ENCODE assay signal across 13 mouse cellular contexts in the genomic region with DNA sequence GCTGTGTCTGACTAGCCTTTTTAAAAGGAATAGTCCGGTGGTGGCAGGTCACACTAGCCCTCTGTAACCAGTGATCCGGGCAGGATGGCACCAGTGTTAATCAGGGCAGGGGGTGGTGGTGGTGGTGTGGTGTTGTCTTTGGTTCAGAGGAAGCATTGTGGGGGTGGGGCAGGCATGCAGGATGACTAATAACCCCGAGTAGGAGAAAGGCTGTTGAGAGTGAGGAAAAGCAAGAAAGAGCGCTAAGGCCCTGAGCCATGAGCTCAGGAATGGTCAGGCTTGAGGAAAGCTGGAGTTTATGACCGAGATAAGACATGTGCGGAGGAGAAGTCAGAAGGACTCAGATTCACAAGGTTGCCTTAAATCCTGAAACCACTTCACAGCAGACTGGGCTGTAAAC.
DNase-seq lines count a peak whose midpoint lies in the region; ATAC-seq and TF ChIP-seq lines count a peak whose summit lies in the region.
"Had no signal": no experiment of that assay in that cellular context is flagged by ENCODE, and none has a peak within 500 bp of the region (broad histone marks: within the 10 kb centered on the region; RNA-seq: fewer than 3 reads in every experiment).

No protein-coding gene starts in this region.

- no peaks in the 10 kb centered on the region for H3K9me3 ChIP-seq in kidney, embryonic 16.5 days (ENCODE audit: low read length)
- no peaks in the 10 kb centered on the region for H3K9me3 ChIP-seq in stomach, embryonic 16.5 days (replicated peaks; ENCODE audit: control insufficient read depth, low read length)
- H3K9me3 ChIP-seq in forebrain, embryonic 16.5 days (ENCODE audit: control insufficient read depth, low read length), result no peaks in the 10 kb centered on the region
- H3K9me3 ChIP-seq: midbrain, embryonic 12.5 days had no signal

- H3K9ac ChIP-seq in kidney, embryonic 16.5 days (replicated peaks; ENCODE audit: low read length), result peak overlapping the region; percentile 8; the same call in 1 of the 2 replicates
- peak overlapping the region; percentile 36; the same call in 1 of the 2 replicates for H3K9ac ChIP-seq in stomach, embryonic 16.5 days (ENCODE audit: low read length)
- no peak overlapping the region for H3K9ac ChIP-seq in forebrain, embryonic 16.5 days (replicated peaks; ENCODE audit: low read depth, low read length)
- H3K9ac ChIP-seq: midbrain, embryonic 12.5 days had no signal

- intact Hi-C loops in gastrocnemius, adult 2 months (cut with DNase I), result loop anchor here (5.0 kb wide), 1 partner anchor 71 kb away; no protein-coding TSS in a partner anchor

- H3K4me3 ChIP-seq in gastrocnemius, adult 2 months, result no peak overlapping the region
- H3K4me3 ChIP-seq in kidney, embryonic 16.5 days (ENCODE audit: low read length), result no peak overlapping the region
- no peak overlapping the region for H3K4me3 ChIP-seq in stomach, embryonic 16.5 days (replicated peaks; ENCODE audit: low read length)
- H3K4me3 ChIP-seq in forebrain, embryonic 16.5 days (replicated peaks; ENCODE audit: low read length), result no peak overlapping the region
- H3K4me3 ChIP-seq: midbrain, embryonic 12.5 days had no signal

- peak overlapping the region; percentile 58 for H3K27ac ChIP-seq in gastrocnemius, adult 2 months
- peak overlapping the region; percentile 88 for H3K27ac ChIP-seq in kidney, embryonic 16.5 days (ENCODE audit: low read length)
- H3K27ac ChIP-seq in stomach, embryonic 16.5 days (ENCODE audit: low read length), result peak overlapping the region; percentile 62
- H3K27ac ChIP-seq in forebrain, embryonic 16.5 days (ENCODE audit: low read length), result no peak overlapping the region
- H3K27ac ChIP-seq: midbrain, embryonic 12.5 days had no signal

- no peaks in the 10 kb centered on the region for H3K36me3 ChIP-seq in kidney, embryonic 16.5 days (ENCODE audit: insufficient read depth, low read length)
- no peaks in the 10 kb centered on the region for H3K36me3 ChIP-seq in stomach, embryonic 16.5 days (ENCODE audit: control insufficient read depth, insufficient read depth, low read length)
- no peaks in the 10 kb centered on the region for H3K36me3 ChIP-seq in forebrain, embryonic 16.5 days (ENCODE audit: control insufficient read depth, insufficient read depth)
- H3K36me3 ChIP-seq: midbrain, embryonic 12.5 days had no signal

- no peaks in the 10 kb centered on the region for H3K27me3 ChIP-seq in kidney, embryonic 16.5 days (ENCODE audit: insufficient read depth, low read length)
- no peaks in the 10 kb centered on the region for H3K27me3 ChIP-seq in stomach, embryonic 16.5 days (ENCODE audit: control insufficient read depth, insufficient read depth, low read length)
- no peaks in the 10 kb centered on the region for H3K27me3 ChIP-seq in forebrain, embryonic 16.5 days (replicated peaks; ENCODE audit: control insufficient read depth, insufficient read depth, low read length)

- H3K4me1 ChIP-seq in kidney, embryonic 16.5 days (ENCODE audit: insufficient read depth, low read length), result peaks cover 89% of the 10 kb centered on the region
- H3K4me1 ChIP-seq in stomach, embryonic 16.5 days (ENCODE audit: control insufficient read depth, insufficient read depth, low read length), result peaks cover 31% of the 10 kb centered on the region
- peaks cover 7% of the 10 kb centered on the region; the same call in 1 of the 2 replicates for H3K4me1 ChIP-seq in forebrain, embryonic 16.5 days (replicated peaks; ENCODE audit: control insufficient read depth, insufficient read depth, low read length)

- no peak for TF ChIP-seq CTCF in gastrocnemius, adult 2 months (IDR thresholded peaks at IDR 0.05)

- no peak for DNase-seq in gastrocnemius, adult 2 months
- no peak for DNase-seq in gastrocnemius, postnatal 4 days (ENCODE audit: low spot score in 2 of 2)
- DNase-seq in ovary, postnatal 36 days (ENCODE audit: low spot score), result peak; percentile 39
- DNase-seq in ovary, postnatal 10 days (ENCODE audit: low spot score), result no peak
- DNase-seq in frontal cortex, postnatal 10 days (ENCODE audit: low spot score in 2 of 2), result no peak
- DNase-seq: embryo, embryonic 11 days; gastrocnemius, postnatal 10 days; right cerebral cortex, postnatal 14 days had no signal

- 7% methylated on average over 6 of the region's 6 CpGs for WGBS in kidney, embryonic 16.5 days
- 49% methylated on average over 6 of the region's 6 CpGs for WGBS in stomach, embryonic 16.5 days
- WGBS in forebrain, embryonic 16.5 days, result 69% methylated on average over 6 of the region's 6 CpGs

- H3K4me2 ChIP-seq in kidney, embryonic 16.5 days (replicated peaks; ENCODE audit: low read depth, low read length), result no peak overlapping the region
- no peak overlapping the region for H3K4me2 ChIP-seq in stomach, embryonic 16.5 days (ENCODE audit: low read depth, low read length)
- H3K4me2 ChIP-seq in forebrain, embryonic 16.5 days (ENCODE audit: low read length), result no peak overlapping the region
- H3K4me2 ChIP-seq: midbrain, embryonic 12.5 days had no signal

- ATAC-seq in kidney, embryonic 16.5 days (ENCODE audit: low FRiP score, low TSS enrichment), result peak; percentile 54
- no peak for ATAC-seq in stomach, embryonic 16.5 days (ENCODE audit: insufficient read depth, low FRiP score)
- no peak for ATAC-seq in forebrain, embryonic 16.5 days
- ATAC-seq: CD4-positive, CD25-positive, alpha-beta regulatory T cell, adult 4 months had no signal
